Mouse (Mus musculus) left cerebral cortex, postnatal 25 days (tissue): Measurements from ENCODE around the gene Klhl11. TPM values are rescaled to one million over a fixed set of nuclear protein-coding genes. Genes with fewer than 3 reads are reported as not detected.

Experiments
- DNase-seq, 2 experiments: peaks; one replicate each; pipeline ENCODE4 v3.0.0; 2022; ENCODE audit warnings: low spot score in 2 of 2, mixed read lengths in 1 of 2
- intact Hi-C: fragments of 180-260 bp; cut with DNase I; formaldehyde crosslinking; loops from one replicate; pipeline ENCODE4 v1.15.1; 2025
- total RNA-seq, 2 experiments: library from RNA; stranded (reverse); gene quantifications; 2 replicates each; pipeline ENCODE4 v1.2.3; 2021

Gene Klhl11
- total RNA-seq, 2 experiments from 2014 or later = 97.7 to 102 TPM

DNA sequence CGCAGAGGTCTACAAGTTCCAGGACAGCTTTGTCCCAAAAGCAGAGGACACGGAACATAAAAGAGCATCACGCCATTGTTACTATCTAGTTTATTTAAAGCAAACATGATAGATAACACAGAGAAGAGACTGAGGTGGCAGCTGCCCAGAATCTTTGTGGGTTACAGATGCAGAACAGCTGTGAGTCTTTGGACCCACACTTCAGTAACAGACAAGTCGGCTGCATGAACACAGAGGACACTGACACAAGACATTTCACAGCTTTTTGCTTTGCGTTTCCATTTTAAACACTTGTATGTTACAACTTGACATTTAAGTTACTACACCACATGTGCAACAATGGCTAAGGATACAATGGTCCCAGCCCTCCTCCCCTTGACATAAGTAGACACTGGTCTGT, 3.7 kb upstream of the Klhl11 start:
- intact Hi-C loops = no loop called here
- no peak for DNase-seq

DNA sequence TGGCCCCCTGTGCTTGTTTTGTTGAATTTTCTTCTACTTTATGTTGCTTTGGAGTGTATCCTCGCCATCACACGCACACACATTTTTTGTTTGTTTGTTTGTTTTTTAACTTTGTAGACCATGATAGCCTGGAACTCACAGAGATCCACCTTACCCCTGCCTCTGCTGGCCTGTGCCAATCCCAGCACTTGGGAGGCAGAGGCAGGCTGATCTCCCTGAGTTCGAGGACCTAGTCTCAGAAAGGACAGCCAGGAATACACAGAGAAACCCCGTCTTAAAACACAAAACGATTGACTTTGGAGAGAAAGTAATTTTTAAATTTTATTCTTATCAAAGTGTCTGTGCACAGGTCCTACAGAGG, 374 bp upstream of the Klhl11 start:
- DNase-seq = no peak
- intact Hi-C loops = loop anchor here (2.0 kb wide), 2 partner anchors 46 to 110 kb away; no protein-coding TSS in a partner anchor

DNA sequence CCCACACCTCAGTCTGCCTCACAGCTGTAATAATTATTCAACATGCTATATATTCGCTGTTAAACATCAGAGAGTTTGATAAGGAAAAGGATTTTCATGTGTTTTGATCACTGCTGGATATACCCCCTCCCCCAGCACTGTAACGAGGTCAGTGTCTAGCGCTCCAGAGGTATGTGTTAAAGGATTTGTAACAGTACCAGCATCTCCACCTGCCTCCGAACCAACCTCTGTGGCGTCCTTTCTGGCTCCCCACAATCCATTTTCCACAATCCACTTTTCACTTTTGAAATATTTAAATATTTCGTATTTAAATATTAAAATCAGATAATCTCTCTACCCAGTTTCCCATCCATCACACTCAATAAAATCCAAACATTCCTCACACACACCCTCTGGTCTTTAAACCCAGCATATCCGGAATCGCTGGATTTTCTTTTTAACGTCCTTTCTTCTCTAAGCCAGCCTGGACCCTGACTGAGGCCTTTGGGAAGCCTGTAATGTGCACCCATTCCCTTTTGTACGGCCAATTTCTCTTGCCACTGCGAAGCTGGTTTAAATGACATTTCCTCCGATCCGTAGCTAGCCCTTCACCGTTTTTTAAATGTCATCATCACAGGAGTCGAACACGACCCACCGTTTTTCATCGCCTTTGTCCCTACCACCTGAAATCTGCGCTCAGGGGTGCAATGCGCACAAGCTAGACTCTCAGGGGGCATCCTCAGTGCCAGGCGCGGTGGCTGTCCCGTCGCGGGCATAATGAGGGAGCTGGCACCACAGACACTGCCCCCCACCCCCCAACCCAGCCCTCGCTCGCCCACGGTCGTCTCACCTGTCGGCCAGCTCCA, 967 bp downstream of the Klhl11 start:
- DNase-seq = peak in 1 of 2 experiments; percentile 9
- intact Hi-C loops = loop anchor here (2.0 kb wide), 2 partner anchors 45 to 109 kb away; no protein-coding TSS in a partner anchor

DNA sequence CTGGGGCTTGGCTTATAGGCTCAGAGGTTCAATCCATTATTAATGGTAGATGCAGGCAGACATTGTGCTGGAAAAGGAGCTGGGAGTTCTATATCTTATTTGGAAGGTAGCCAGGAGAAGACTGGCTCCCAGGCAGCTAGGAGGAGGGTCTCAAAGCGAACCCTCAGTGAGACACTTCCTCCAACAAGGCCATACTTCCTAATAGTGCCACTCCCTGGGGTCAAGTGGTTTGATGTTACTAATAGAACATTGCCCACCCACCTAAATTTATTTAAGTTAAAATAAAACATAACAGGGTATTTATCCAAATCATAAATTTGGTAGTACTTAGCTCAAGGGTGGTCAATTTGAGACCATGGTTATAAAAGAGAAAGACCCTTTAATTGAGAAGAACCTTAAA, 6.7 kb downstream of the Klhl11 start:
- intact Hi-C loops = no loop called here

GRCm38 (mm10) chr11:100465229-100465792, 7.2 kb downstream of the Klhl11 start:
- intact Hi-C loops = no loop called here
- no peak for DNase-seq

More for the DNA sequence above, 6.7 kb downstream of the Klhl11 start:
- DNase-seq = no peak

- intact Hi-C loops = no loop called here
- DNase-seq = peak in 1 of 2 experiments; percentile 52
Measured at GRCm38 (mm10) chr11:100462699-100463098, 9.8 kb downstream of the Klhl11 start.

GRCm38 (mm10) chr11:100457711-100458110, 14.8 kb downstream of the Klhl11 start:
- intact Hi-C loops = no loop called here
- DNase-seq = no peak

- no peak for DNase-seq
- intact Hi-C loops = no loop called here
Measured at GRCm38 (mm10) chr11:100457247-100457646, 15.3 kb downstream of the Klhl11 start.

DNA sequence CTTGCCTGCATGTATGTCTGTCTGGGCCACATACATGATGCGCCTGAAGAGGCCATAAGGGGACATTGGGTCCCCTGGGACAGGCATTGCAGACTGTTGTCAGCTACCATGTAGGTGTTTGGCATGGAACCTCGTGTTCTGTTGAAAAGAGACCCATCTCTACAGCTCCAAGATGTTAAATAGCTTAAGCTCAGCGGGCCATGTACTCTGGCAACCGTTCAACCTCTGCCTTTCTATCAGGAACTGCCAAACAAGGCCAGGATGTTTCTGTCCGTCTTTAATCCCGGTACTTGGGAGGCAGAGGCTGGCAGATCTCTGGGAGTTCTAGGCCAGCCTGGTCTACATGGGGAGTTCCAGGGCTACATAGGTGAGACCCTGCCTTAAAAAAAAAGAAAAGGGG, 29.9 kb downstream of the Klhl11 start:
- no peak for DNase-seq
- intact Hi-C loops = no loop called here

- no peak for DNase-seq
- intact Hi-C loops = no loop called here
Measured at GRCm38 (mm10) chr11:100441797-100442196, 30.7 kb downstream of the Klhl11 start, which contains the start of the genes Nt5c3b and Klhl10. Gene Nt5c3b (minus strand): TSS chr11:100441808. Gene Klhl10 (plus strand): TSS chr11:100441917.

GRCm38 (mm10) chr11:100440691-100441522, 31.6 kb downstream of the Klhl11 start:
- peak; percentile 85 to 87 for DNase-seq
- intact Hi-C loops = no loop called here

DNA sequence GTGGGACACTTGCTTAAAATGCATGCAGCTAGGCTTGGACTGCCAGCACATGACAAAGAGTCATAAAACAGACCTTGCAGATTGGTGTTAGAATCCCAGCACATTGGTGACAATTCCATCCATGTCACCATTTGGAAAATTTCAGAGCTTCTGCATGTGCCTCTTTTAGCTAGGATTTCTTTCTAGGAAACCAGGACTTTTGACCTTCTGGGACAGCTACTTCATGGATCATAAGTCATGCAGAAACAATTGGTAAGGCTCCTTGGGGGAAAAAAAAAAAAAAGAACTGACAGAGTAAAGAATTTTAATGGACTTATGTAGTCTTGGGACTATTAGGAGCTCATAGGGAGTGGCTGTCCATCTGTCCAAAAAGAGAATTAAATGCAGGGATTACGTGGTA, 34.6 kb downstream of the Klhl11 start:
- DNase-seq = no peak
- intact Hi-C loops = no loop called here

DNA sequence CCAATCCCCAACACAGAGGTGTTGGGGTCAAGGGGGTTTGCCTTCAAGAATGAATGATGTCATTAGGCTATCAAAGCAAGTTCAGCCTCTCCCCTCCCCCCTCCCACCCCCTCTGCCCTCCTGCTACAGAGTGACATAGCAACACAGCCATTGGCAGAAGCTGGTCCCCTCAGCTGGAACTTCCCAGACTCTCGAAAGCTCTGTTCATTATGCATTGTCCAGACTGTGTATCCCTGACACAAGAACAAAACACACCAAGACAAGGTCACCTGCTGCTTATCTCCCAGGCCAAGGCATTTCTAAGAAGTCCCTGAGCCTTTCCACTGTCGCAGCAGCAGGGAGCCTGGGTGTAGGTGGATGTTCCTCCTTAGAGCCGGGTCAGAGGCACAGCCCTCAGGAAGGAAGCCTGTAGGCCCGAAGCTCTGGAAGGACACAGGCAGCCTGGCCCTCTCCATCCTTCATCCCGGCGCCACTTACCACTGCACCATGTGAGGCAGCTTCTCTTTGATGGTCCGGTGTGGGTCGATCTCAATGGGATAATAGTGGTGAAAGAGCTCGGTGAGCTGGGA, 36.8 kb downstream of the Klhl11 start:
- intact Hi-C loops = no loop called here
- no peak for DNase-seq

GRCm38 (mm10) chr11:100432002-100432401, 40.5 kb downstream of the Klhl11 start:
- intact Hi-C loops = no loop called here
- no peak for DNase-seq

DNA sequence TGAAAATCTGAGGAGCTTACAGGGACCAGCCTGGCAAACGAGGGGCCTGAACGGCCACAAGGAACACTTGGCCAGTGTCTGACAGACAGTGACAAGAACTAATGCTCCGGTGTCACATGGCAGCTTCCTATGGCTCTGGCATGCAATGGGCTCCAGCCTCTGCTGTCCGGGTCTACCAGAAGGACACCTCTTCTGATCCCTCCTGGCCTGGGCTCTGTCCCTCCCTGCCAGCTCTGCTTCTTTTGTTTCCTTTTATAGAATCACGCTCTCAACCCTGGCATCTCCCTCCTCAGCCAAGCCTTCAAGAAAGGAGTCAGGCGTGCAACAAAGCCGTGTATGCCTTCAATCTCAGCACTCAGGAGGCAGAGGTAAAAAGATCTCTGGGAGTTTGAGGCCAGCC, 42.5 kb downstream of the Klhl11 start:
- intact Hi-C loops = no loop called here
- no peak for DNase-seq

DNA sequence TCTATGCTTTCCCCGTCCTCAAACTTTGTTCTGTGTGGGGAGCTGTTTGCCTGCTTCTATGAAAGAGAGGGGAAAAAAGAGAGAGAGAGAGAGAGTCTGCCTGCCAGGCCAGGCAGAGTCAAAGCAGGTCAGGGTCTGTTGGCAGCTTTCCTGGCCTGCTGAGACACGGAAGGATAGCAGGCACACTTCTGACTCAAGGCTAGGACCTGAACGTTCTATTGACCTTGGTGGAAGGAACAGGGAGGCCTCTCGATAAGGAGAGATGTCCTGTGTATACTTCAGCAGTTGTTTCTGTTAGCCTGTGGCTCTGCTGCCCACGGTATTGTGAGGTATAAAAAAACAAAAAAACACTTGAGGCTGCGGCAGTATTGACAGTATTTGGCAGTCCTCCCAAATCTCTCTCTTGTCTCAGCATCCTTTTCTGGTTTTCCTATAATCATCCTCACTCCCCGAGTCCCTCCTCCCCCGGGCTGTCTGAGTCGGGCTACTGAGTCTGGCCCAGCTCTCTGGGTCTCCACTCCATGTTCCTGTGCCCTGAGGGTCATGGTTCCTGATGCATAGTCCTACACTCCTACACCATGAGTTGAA, 43.8 kb downstream of the Klhl11 start:
- intact Hi-C loops = no loop called here
- DNase-seq = no peak

DNA sequence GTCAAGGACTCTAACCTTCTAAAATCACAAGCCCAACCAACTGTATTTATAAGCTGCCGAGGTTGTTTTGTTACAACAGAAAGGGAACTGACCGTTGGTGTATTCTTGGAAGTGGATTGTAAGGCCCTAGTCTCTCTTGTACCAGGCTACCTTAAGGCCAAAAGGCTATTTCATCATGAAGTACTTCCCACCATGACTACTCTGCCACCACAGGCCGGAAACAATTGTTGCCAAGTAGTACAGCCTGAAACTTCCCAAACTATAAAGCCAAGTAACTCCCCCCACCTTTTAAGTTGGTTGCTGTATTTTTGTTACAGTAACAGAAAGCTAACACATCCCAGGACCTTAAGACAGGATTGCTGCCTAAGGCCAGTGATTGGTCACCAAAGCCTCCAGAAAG, 45.7 kb downstream of the Klhl11 start:
- intact Hi-C loops = loop anchor here (2.0 kb wide), 1 partner anchor 46 kb away; the partner anchor contains the start of gene Klhl11

DNA sequence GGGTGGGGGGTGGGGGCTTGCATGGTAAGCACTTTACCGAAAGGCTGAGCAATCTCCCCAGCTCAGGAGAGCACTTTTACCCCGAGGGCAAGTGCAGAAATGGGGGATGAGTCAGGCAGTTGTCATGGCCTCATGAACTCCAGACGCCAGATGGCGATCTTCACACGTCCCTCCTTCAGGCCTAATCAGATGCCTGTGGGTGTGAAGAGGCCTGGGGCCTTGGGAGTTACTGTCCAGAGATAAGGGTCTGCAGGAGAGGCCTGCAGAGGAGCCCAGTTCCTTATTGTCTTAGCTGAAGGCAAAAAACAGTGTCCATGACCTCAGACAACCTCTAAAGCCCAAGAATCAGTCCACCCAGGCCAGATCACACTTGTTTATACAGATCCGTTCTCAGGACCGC, 46.7 kb downstream of the Klhl11 start:
- intact Hi-C loops = loop anchor here (2.0 kb wide), 1 partner anchor 47 kb away; the partner anchor contains the start of gene Klhl11
- peak; percentile 62 to 68 for DNase-seq

More for the DNA sequence above, 45.7 kb downstream of the Klhl11 start:
- DNase-seq = no peak

DNA sequence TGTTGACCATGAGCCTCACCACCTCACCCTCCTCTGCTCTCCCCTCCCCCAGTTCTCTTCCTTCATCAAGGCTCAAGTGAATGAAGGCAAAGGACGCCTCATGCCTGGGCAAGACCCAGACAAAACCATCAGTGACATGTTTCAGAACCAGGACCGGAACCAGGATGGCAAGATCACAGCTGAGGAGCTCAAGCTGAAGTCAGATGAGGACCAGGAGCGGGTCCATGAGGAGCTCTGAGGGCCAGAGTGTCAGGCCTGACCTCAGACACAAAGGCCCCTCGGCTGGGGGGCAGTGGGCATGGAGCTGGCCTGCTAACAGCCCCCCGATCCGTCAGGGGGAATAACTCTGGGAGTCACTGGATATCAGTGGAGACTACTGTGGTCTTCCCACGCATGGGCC, 48.7 kb downstream of the Klhl11 start:
- intact Hi-C loops = no loop called here
- no peak for DNase-seq
